Mouse (Mus musculus): Measurements from ENCODE around the gene Ubald2. TPM values are rescaled to one million over a fixed set of nuclear protein-coding genes. Genes with fewer than 3 reads are reported as not detected.

Ubald2 gene
- polyA plus RNA-seq, 1 experiment from 2014 or later: 34.2 TPM

- 65% methylated on average over 6 of the region's 6 CpGs for WGBS
- H3K27me3 ChIP-seq (replicated peaks): no peaks in the 10 kb centered on the region
- no peak overlapping the region for H3K4me2 ChIP-seq
- H3K9me3 ChIP-seq (replicated peaks): no peaks in the 10 kb centered on the region
- no peak overlapping the region for H3K27ac ChIP-seq (ENCODE audit: poor library complexity, severe bottlenecking)
- H3K4me1 ChIP-seq (replicated peaks): peaks cover 40% of the 10 kb centered on the region
- H3K36me3 ChIP-seq: no peaks in the 10 kb centered on the region
- no peak overlapping the region for H3K9ac ChIP-seq
- ATAC-seq (ENCODE audit: insufficient number of reproducible peaks, low FRiP score): no peak
- no peak overlapping the region for H3K4me3 ChIP-seq
These were observed 6.9 kb upstream of the Ubald2 start for GRCm38 (mm10) chr11:116426852-116427575.

DNA sequence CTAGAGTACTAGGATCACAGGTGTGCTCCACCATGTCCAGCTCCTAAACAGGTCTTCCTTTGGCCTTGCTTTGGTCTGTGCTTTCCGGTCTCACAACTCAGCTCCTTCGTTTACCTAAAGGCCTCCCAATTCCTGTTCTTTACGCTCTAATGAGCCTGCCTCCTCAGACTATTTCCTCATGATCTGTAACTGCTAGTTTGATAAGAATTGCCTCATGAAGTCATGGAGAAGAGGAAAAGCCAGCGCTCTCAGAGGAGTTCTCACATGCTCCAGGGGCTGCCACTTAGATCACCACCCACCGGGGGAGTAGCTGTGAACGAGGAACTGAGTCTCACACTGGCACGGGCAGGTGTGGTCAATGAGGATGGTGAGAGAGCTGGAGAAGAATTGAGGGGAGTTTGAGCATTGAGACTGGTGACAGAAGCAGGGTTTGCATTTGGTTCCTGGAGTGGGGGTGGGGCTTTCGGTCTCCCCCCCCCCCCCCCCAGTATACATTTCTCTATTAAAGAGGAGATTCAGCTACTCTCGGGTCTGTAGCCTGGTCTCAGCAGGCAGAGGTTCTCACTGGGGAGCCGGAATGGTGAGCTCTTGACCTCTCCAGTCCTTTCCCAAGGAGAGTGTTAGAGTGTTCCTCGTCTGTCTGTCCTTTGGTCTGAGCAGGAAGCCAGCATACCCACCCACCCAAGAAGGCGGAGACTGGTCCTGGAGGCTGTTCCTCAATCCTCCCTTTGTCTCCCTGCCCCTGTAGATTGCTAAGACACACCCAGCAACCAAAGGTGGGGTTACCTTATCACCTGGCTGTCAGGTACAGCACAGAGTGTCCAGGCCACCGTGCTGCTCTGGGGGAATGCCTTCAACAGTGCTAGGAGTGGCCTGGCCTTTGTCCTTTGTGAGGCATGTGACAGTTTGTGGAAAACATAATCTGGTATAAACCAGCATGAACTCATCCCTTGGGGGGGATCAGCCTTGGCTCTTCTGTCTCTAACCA lies 4.7 kb upstream of the Ubald2 start:
- no peak overlapping the region for H3K4me3 ChIP-seq
- H3K9ac ChIP-seq: no peak overlapping the region
- WGBS: 25% methylated on average over 13 of the region's 13 CpGs
- no peak overlapping the region for H3K4me2 ChIP-seq
- no peaks in the 10 kb centered on the region for H3K27me3 ChIP-seq (replicated peaks)
- peaks cover 37% of the 10 kb centered on the region for H3K4me1 ChIP-seq (replicated peaks)
- no peaks in the 10 kb centered on the region for H3K9me3 ChIP-seq (replicated peaks)
- ATAC-seq (ENCODE audit: insufficient number of reproducible peaks, low FRiP score): no peak
- H3K27ac ChIP-seq (ENCODE audit: poor library complexity, severe bottlenecking): no peak overlapping the region
- no peaks in the 10 kb centered on the region for H3K36me3 ChIP-seq

DNA sequence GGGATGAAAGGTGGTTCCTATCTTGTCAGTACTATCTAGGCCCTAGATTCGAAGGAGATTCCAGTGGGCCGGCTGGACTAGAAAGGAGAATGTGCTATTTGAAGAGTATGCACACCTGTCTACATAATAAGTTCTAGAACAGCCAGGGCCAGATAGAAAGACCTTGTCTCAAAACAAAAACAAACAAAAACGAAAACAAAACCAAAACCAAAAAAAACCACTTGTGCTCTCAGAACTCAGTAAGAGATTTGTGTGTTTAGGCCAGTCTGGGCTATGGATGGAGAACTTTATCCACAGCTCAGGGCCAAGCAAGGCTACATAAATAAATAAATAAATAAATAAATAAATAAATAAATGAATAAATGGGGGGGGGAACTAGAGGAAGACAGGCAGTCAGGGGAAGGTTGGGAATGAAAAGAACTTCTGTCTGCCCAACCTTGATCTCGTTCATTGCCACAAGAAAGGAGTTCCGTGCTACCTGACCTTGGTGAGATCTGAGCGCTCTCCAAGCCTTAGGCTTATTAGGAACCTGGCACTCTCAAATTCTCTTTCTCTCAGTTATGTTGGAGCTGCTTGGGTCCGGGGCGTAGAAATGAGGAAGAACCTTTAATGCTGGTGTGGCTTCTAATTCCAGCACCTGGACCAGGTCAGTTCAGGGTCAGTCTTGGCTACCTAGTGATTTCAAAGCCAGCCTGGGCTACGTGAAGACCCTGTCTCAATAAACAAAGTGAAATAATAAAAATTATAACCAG lies 3.9 kb upstream of the Ubald2 start:
- no peaks in the 10 kb centered on the region for H3K36me3 ChIP-seq
- no peak overlapping the region for H3K27ac ChIP-seq (ENCODE audit: poor library complexity, severe bottlenecking)
- ATAC-seq (ENCODE audit: insufficient number of reproducible peaks, low FRiP score): no peak
- WGBS: 83% methylated on average over 9 of the region's 9 CpGs
- H3K9me3 ChIP-seq (replicated peaks): no peaks in the 10 kb centered on the region
- H3K4me1 ChIP-seq (replicated peaks): peaks cover 32% of the 10 kb centered on the region
- no peak overlapping the region for H3K4me3 ChIP-seq
- no peak overlapping the region for H3K9ac ChIP-seq
- H3K4me2 ChIP-seq: no peak overlapping the region
- no peaks in the 10 kb centered on the region for H3K27me3 ChIP-seq (replicated peaks)

GRCm38 (mm10) chr11:116430723-116431427 lies 3.0 kb upstream of the Ubald2 start:
- Histone ChIP-seq H3K4me3 (peak overlapping the region; percentile 27), H3K27ac (ENCODE audit: poor library complexity, severe bottlenecking) (no peak overlapping the region), H3K36me3 (peaks cover 7% of the 10 kb centered on the region; the same call in 1 of the 2 replicates), H3K9me3 (replicated peaks) (no peaks in the 10 kb centered on the region), H3K9ac (peak overlapping the region; percentile 54), H3K4me2 (peak overlapping the region; percentile 55), H3K4me1 (replicated peaks) (peaks cover 39% of the 10 kb centered on the region), H3K27me3 (replicated peaks) (no peaks in the 10 kb centered on the region)
- no peak for ATAC-seq (ENCODE audit: insufficient number of reproducible peaks, low FRiP score)
- 25% methylated on average over 22 of the region's 22 CpGs for WGBS

GRCm38 (mm10) chr11:116431428-116432077 lies 2.3 kb upstream of the Ubald2 start:
- no peaks in the 10 kb centered on the region for H3K27me3 ChIP-seq (replicated peaks)
- peak overlapping the region; percentile 55 for H3K4me2 ChIP-seq
- H3K9me3 ChIP-seq (replicated peaks): no peaks in the 10 kb centered on the region
- WGBS: 57% methylated on average over 11 of the region's 11 CpGs
- H3K9ac ChIP-seq: 0 out of 2 replicates have a peak overlapping the region, but pooled peaks have one; percentile 54
- peak overlapping the region; percentile 27; the same call in 1 of the 2 replicates for H3K4me3 ChIP-seq
- H3K27ac ChIP-seq (ENCODE audit: poor library complexity, severe bottlenecking): no peak overlapping the region
- ATAC-seq (ENCODE audit: insufficient number of reproducible peaks, low FRiP score): no peak
- peaks cover 45% of the 10 kb centered on the region for H3K4me1 ChIP-seq (replicated peaks)
- peaks cover 11% of the 10 kb centered on the region; the same call in 1 of the 2 replicates for H3K36me3 ChIP-seq

DNA sequence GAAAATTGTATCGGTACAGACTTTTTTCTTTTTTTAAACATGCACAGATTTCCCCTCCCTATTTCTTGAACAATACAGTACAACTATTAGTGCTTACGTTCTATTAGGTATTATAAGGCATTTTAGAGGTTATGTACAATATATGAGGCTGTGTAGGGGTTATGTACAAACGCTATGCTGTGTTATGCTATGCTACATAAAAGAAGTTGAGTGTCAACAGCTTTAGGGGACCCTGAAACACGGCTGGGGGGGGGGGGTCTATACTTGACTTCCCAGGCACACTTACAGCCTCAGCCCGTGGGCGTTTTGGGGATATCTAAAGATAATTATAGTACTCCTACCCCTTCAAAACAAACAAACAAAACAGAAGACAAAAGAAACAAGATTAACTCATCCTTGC lies 1.8 kb upstream of the Ubald2 start:
- 64% methylated on average over 6 of the region's 6 CpGs for WGBS

GRCm38 (mm10) chr11:116432593-116433355 lies 1.1 kb upstream of the Ubald2 start:
- Histone ChIP-seq H3K27ac (ENCODE audit: poor library complexity, severe bottlenecking) (no peak overlapping the region), H3K36me3 (peaks cover 22% of the 10 kb centered on the region), H3K9ac (no peak overlapping the region), H3K4me2 (peak overlapping the region; percentile 90), H3K27me3 (replicated peaks) (no peaks in the 10 kb centered on the region), H3K9me3 (replicated peaks) (no peaks in the 10 kb centered on the region), H3K4me1 (replicated peaks) (peaks cover 58% of the 10 kb centered on the region), H3K4me3 (no peak overlapping the region)
- WGBS: 58% methylated on average over 8 of the region's 8 CpGs
- no peak for ATAC-seq (ENCODE audit: insufficient number of reproducible peaks, low FRiP score)

More for the DNA sequence above, 1.8 kb upstream of the Ubald2 start:
- Histone ChIP-seq H3K9ac (no peak overlapping the region), H3K4me1 (replicated peaks) (peaks cover 51% of the 10 kb centered on the region), H3K27me3 (replicated peaks) (no peaks in the 10 kb centered on the region), H3K9me3 (replicated peaks) (no peaks in the 10 kb centered on the region), H3K4me2 (no peak overlapping the region), H3K27ac (ENCODE audit: poor library complexity, severe bottlenecking) (no peak overlapping the region), H3K4me3 (no peak overlapping the region), H3K36me3 (peaks cover 16% of the 10 kb centered on the region)
- no peak for ATAC-seq (ENCODE audit: insufficient number of reproducible peaks, low FRiP score)

- peaks cover 52% of the 10 kb centered on the region for H3K4me1 ChIP-seq (replicated peaks)
- peak overlapping the region; percentile 93 for H3K9ac ChIP-seq
- ATAC-seq (ENCODE audit: insufficient number of reproducible peaks, low FRiP score): peak; percentile 13; the same call in 1 of the 2 replicates
- H3K27ac ChIP-seq (ENCODE audit: poor library complexity, severe bottlenecking): peak overlapping the region; percentile 92
- peaks cover 30% of the 10 kb centered on the region for H3K36me3 ChIP-seq
- WGBS: under 1% methylated on average over 37 of the region's 67 CpGs
- H3K4me2 ChIP-seq: peak overlapping the region; percentile 90
- no peaks in the 10 kb centered on the region for H3K9me3 ChIP-seq (replicated peaks)
- peak overlapping the region; percentile 90 for H3K4me3 ChIP-seq
- no peaks in the 10 kb centered on the region for H3K27me3 ChIP-seq (replicated peaks)
These were observed 533 bp downstream of the Ubald2 start for GRCm38 (mm10) chr11:116434287-116434966.
